Mouse (Mus musculus): ENCODE data around the gene Mier3.

The Mier3 gene

GRCm38 (mm10) chr13:111680679-111681078, at the start of gene Mier3:
Mier3 (plus strand) TSS chr13:111680979.
- DNase-seq (ENCODE audit: low spot score in 2 of 2): no peak

- DNase-seq (ENCODE audit: low spot score in 2 of 2): no peak
These were observed 46.3 kb upstream of the Mier3 start for GRCm38 (mm10) chr13:111634163-111635160.

- DNase-seq (ENCODE audit: low spot score in 2 of 2): no peak
These were observed 40.5 kb upstream of the Mier3 start for GRCm38 (mm10) chr13:111640319-111640718.

- no peak for DNase-seq (ENCODE audit: low spot score in 2 of 2)
These were observed 37.1 kb upstream of the Mier3 start for GRCm38 (mm10) chr13:111643636-111644035.

GRCm38 (mm10) chr13:111646204-111646603, 34.6 kb upstream of the Mier3 start:
- DNase-seq (ENCODE audit: low spot score in 2 of 2): no peak

- no peak for DNase-seq (ENCODE audit: low spot score in 2 of 2)
These were observed 33.5 kb upstream of the Mier3 start for GRCm38 (mm10) chr13:111647279-111647678.

- no peak for DNase-seq (ENCODE audit: low spot score in 2 of 2)
These were observed 29.8 kb upstream of the Mier3 start for GRCm38 (mm10) chr13:111651020-111651419.

GRCm38 (mm10) chr13:111655273-111655672, 25.5 kb upstream of the Mier3 start:
- no peak for DNase-seq (ENCODE audit: low spot score in 2 of 2)

- no peak for DNase-seq (ENCODE audit: low spot score in 2 of 2)
These were observed 24.9 kb upstream of the Mier3 start for GRCm38 (mm10) chr13:111655856-111656255.

GRCm38 (mm10) chr13:111656309-111656708, 24.5 kb upstream of the Mier3 start:
- no peak for DNase-seq (ENCODE audit: low spot score in 2 of 2)

GRCm38 (mm10) chr13:111656769-111657168, 24.0 kb upstream of the Mier3 start:
- DNase-seq (ENCODE audit: low spot score in 2 of 2): no peak

GRCm38 (mm10) chr13:111658501-111659280, 22.1 kb upstream of the Mier3 start:
- no peak for DNase-seq (ENCODE audit: low spot score in 2 of 2)

GRCm38 (mm10) chr13:111659430-111659829, 21.3 kb upstream of the Mier3 start:
- no peak for DNase-seq (ENCODE audit: low spot score in 2 of 2)

GRCm38 (mm10) chr13:111660072-111660471, 20.7 kb upstream of the Mier3 start:
- no peak for DNase-seq (ENCODE audit: low spot score in 2 of 2)

- DNase-seq (ENCODE audit: low spot score in 2 of 2): no peak
These were observed 20.2 kb upstream of the Mier3 start for GRCm38 (mm10) chr13:111660556-111660955.

- no peak for DNase-seq (ENCODE audit: low spot score in 2 of 2)
These were observed 12.8 kb upstream of the Mier3 start for GRCm38 (mm10) chr13:111668016-111668415.

- DNase-seq (ENCODE audit: low spot score in 2 of 2): no peak
These were observed 3.9 kb upstream of the Mier3 start for GRCm38 (mm10) chr13:111676841-111677240.

GRCm38 (mm10) chr13:111684056-111684625, 3.4 kb downstream of the Mier3 start:
- no peak for DNase-seq (ENCODE audit: low spot score in 2 of 2)

GRCm38 (mm10) chr13:111685751-111686462, 5.1 kb downstream of the Mier3 start:
- DNase-seq (ENCODE audit: low spot score in 2 of 2): peak; percentile 69 to 85

- DNase-seq (ENCODE audit: low spot score in 2 of 2): peak; percentile 6 to 32
These were observed 5.9 kb downstream of the Mier3 start for GRCm38 (mm10) chr13:111686522-111687284.

Measured in frontal cortex, postnatal 10 days (tissue).